Mouse (Mus musculus) cortical plate, adult 2 months (tissue): ENCODE measurements around the gene Il6st.

Source experiments
- CTCF ChIP-seq: fragments of 200-500 bp; IDR thresholded peaks from 2 replicates; pipeline ENCODE4 v1.5.1; 2011; ENCODE audit warnings: mild to moderate bottlenecking, control low read depth, low read length; ENCODE audit not compliant: insufficient read depth; ENCODE audit errors: extremely low read depth
- POLR2A ChIP-seq: fragments of 200-500 bp; IDR thresholded peaks from 2 replicates; pipeline ENCODE4 v1.6.1; 2011; ENCODE audit warnings: mild to moderate bottlenecking, low read length, control low read depth; ENCODE audit not compliant: insufficient read depth; ENCODE audit errors: extremely low read depth

- TF ChIP-seq POLR2A = no peak
- TF ChIP-seq CTCF = no peak
Measured at GRCm38 (mm10) chr13:112507691-112508090, 43.8 kb downstream of the Il6st start.
